In the genomic region with DNA sequence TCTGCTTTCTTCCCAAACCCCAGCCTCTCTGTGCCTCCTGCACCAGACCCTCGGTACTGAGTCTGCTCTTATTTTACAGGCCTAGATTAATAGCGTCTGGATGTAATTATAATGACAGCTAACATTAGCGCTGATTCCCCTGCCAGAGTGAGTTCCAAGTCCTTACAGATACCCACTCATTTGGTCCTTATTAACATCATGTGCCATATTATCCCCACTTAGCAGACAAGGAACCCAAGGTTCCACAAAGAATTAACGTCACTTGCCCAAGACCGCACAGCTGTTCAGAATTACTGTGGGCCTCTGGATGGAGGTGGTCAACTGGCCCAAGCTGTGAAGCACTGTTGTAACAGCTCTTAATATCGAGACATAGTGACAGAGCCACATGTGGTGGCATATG, we compare ENCODE assay signal across 33 mouse cellular contexts.
DNase-seq lines count a peak whose midpoint lies in the region; ATAC-seq and TF ChIP-seq lines count a peak whose summit lies in the region.
"Had no signal": no experiment of that assay in that cellular context is flagged by ENCODE, and none has a peak within 500 bp of the region (broad histone marks: within the 10 kb centered on the region; RNA-seq: fewer than 3 reads in every experiment).

No protein-coding gene starts in this region.

- ATAC-seq in embryonic facial prominence, embryonic 14.5 days (ENCODE audit: low read depth), result no peak
- no peak for ATAC-seq in limb, embryonic 12.5 days (ENCODE audit: insufficient number of reproducible peaks, insufficient read depth, low FRiP score, low TSS enrichment, low read depth)
- ATAC-seq in lung, postnatal 0 days, result no peak
- ATAC-seq: hindbrain, postnatal 0 days; intestine, embryonic 15.5 days; midbrain, embryonic 16.5 days; Patski had no signal

- no peak overlapping the region for H3K4me3 ChIP-seq in brown adipose tissue, adult 24 weeks (ENCODE audit: insufficient read depth, low read depth, low read length)
- H3K4me3 ChIP-seq in embryonic facial prominence, embryonic 14.5 days (ENCODE audit: low read depth, low read length), result no peak overlapping the region
- H3K4me3 ChIP-seq in limb, embryonic 12.5 days (replicated peaks), result no peak overlapping the region
- H3K4me3 ChIP-seq in lung, postnatal 0 days (ENCODE audit: low read depth, low read length), result no peak overlapping the region
- H3K4me3 ChIP-seq: forebrain, embryonic 12.5 days; gastrocnemius, adult 2 months; hindbrain, embryonic 12.5 days; intestine, embryonic 15.5 days; liver, embryonic 15.5 days; midbrain, embryonic 10.5 days; stomach, embryonic 15.5 days had no signal

- H3K4me1 ChIP-seq in brown adipose tissue, adult 24 weeks (ENCODE audit: control insufficient read depth, insufficient read depth, insufficient read length, low read length), result peaks cover 22% of the 10 kb centered on the region
- H3K4me1 ChIP-seq in embryonic facial prominence, embryonic 14.5 days (ENCODE audit: control insufficient read depth, insufficient read depth, low read length), result peaks cover 25% of the 10 kb centered on the region; the same call in 1 of the 2 replicates
- peaks cover 45% of the 10 kb centered on the region for H3K4me1 ChIP-seq in limb, embryonic 12.5 days (replicated peaks)
- no peaks in the 10 kb centered on the region for H3K4me1 ChIP-seq in lung, postnatal 0 days (ENCODE audit: insufficient read depth, low read depth, low read length)
- H3K4me1 ChIP-seq: stomach, embryonic 15.5 days had no signal

- H3K4me2 ChIP-seq in embryonic facial prominence, embryonic 14.5 days (ENCODE audit: low read depth, low read length), result no peak overlapping the region
- no peak overlapping the region for H3K4me2 ChIP-seq in limb, embryonic 12.5 days
- no peak overlapping the region for H3K4me2 ChIP-seq in lung, postnatal 0 days (replicated peaks; ENCODE audit: low read depth, low read length)
- H3K4me2 ChIP-seq: forebrain, embryonic 12.5 days; heart, embryonic 11.5 days; hindbrain, embryonic 12.5 days; intestine, embryonic 15.5 days; liver, embryonic 15.5 days; lung, embryonic 14.5 days; stomach, embryonic 15.5 days had no signal

- H3K27ac ChIP-seq in brown adipose tissue, adult 24 weeks (replicated peaks; ENCODE audit: low read depth, low read length), result peak overlapping the region; percentile 35; the same call in 1 of the 2 replicates
- no peak overlapping the region for H3K27ac ChIP-seq in embryonic facial prominence, embryonic 14.5 days (replicated peaks; ENCODE audit: low read depth, low read length)
- peak overlapping the region; percentile 45 for H3K27ac ChIP-seq in limb, embryonic 12.5 days
- H3K27ac ChIP-seq in lung, postnatal 0 days (ENCODE audit: low read length), result no peak overlapping the region
- H3K27ac ChIP-seq: forebrain, embryonic 12.5 days; gastrocnemius, adult 2 months; hindbrain, embryonic 12.5 days; hindbrain, postnatal 0 days; intestine, embryonic 15.5 days; kidney, postnatal 0 days; liver, embryonic 15.5 days; midbrain, embryonic 10.5 days; stomach, embryonic 15.5 days had no signal

- H3K36me3 ChIP-seq in embryonic facial prominence, embryonic 14.5 days (ENCODE audit: control insufficient read depth, insufficient read depth, low read length), result no peaks in the 10 kb centered on the region
- H3K36me3 ChIP-seq in limb, embryonic 12.5 days, result no peaks in the 10 kb centered on the region
- no peaks in the 10 kb centered on the region for H3K36me3 ChIP-seq in lung, postnatal 0 days (ENCODE audit: insufficient read depth, low read length)
- H3K36me3 ChIP-seq: forebrain, embryonic 12.5 days; hindbrain, embryonic 12.5 days; intestine, embryonic 15.5 days; liver, embryonic 15.5 days; stomach, embryonic 15.5 days had no signal

- WGBS in embryonic facial prominence, embryonic 14.5 days, result 37% methylated on average over 6 of the region's 6 CpGs
- 17% methylated on average over 6 of the region's 6 CpGs for WGBS in limb, embryonic 12.5 days
- WGBS in lung, postnatal 0 days, result 86% methylated on average over 6 of the region's 6 CpGs

- TF ChIP-seq EP300 in lung, postnatal 0 days (IDR thresholded peaks at IDR 0.05), result no peak

- H3K9ac ChIP-seq in embryonic facial prominence, embryonic 14.5 days (ENCODE audit: low read depth, low read length), result no peak overlapping the region
- H3K9ac ChIP-seq in limb, embryonic 12.5 days (replicated peaks), result no peak overlapping the region
- no peak overlapping the region for H3K9ac ChIP-seq in lung, postnatal 0 days (replicated peaks; ENCODE audit: low read depth)
- H3K9ac ChIP-seq: forebrain, embryonic 12.5 days; hindbrain, embryonic 12.5 days; intestine, embryonic 15.5 days; liver, embryonic 15.5 days; lung, embryonic 14.5 days; stomach, embryonic 15.5 days had no signal

- peak; percentile 56 for DNase-seq in embryo, embryonic 10.5 days (ENCODE audit: low spot score)
- DNase-seq in embryo, embryonic 10 days (ENCODE audit: low spot score), result no peak
- DNase-seq in embryonic facial prominence, embryonic 14.5 days (ENCODE audit: low spot score), result peak; percentile 70
- DNase-seq in retina, postnatal 1 day, result no peak
- no peak for DNase-seq in right cerebral cortex, adult 2 months (ENCODE audit: low spot score in 2 of 2)
- no peak for DNase-seq in lung, postnatal 0 days (ENCODE audit: low spot score)
- DNase-seq: adrenal gland, postnatal 25 days; cerebellum, adult 8-10 months; cerebellum, postnatal 25 days; gastrocnemius, adult 2 months; gastrocnemius, postnatal 36 days; heart, adult 18-20 months; heart, postnatal 36 days; kidney, adult 2 months; kidney, postnatal 4 days; lung, embryonic 14.5 days; right cerebral cortex, postnatal 14 days; thymus, adult 18-20 months; thymus, postnatal 25 days had no signal

- no peaks in the 10 kb centered on the region for H3K27me3 ChIP-seq in embryonic facial prominence, embryonic 14.5 days (replicated peaks; ENCODE audit: control insufficient read depth, insufficient read depth, low read length)
- 0 out of 2 replicates have a peak, but pooled peaks cover 10% of the 10 kb centered on the region for H3K27me3 ChIP-seq in limb, embryonic 12.5 days
- H3K27me3 ChIP-seq in lung, postnatal 0 days (replicated peaks; ENCODE audit: insufficient read depth, low read length), result no peaks in the 10 kb centered on the region
- H3K27me3 ChIP-seq: CH12.LX; forebrain, embryonic 12.5 days; hindbrain, embryonic 12.5 days; intestine, embryonic 15.5 days; liver, embryonic 15.5 days; Patski; stomach, embryonic 15.5 days had no signal

- TF ChIP-seq CTCF in lung, postnatal 0 days (IDR thresholded peaks at IDR 0.05), result no peak

- H3K9me3 ChIP-seq in embryonic facial prominence, embryonic 14.5 days (ENCODE audit: control insufficient read depth, low read length), result no peaks in the 10 kb centered on the region
- H3K9me3 ChIP-seq in limb, embryonic 12.5 days, result no peaks in the 10 kb centered on the region
- H3K9me3 ChIP-seq in lung, postnatal 0 days (ENCODE audit: low read length), result no peaks in the 10 kb centered on the region
- H3K9me3 ChIP-seq: forebrain, embryonic 12.5 days; hindbrain, embryonic 12.5 days; intestine, embryonic 15.5 days; liver, embryonic 15.5 days; midbrain, embryonic 10.5 days; stomach, embryonic 15.5 days had no signal

Comparison
In these comparisons a context has a peak if more than half of its experiments do, and no peak if none do; other contexts are left out.
1. DNase-seq: peak in embryo, embryonic 10.5 days (single experiment) and embryonic facial prominence, embryonic 14.5 days (single experiment); none in embryo, embryonic 10 days (single experiment), retina, postnatal 1 day (single experiment), right cerebral cortex, adult 2 months (0 of 2) and lung, postnatal 0 days (single experiment).
2. H3K27ac ChIP-seq: peak in brown adipose tissue, adult 24 weeks (single experiment) and limb, embryonic 12.5 days (single experiment); none in embryonic facial prominence, embryonic 14.5 days (single experiment) and lung, postnatal 0 days (single experiment).